Mouse (Mus musculus) bone marrow, adult 2 months (tissue): ENCODE data around the gene Med16.

Source experiments
- CTCF ChIP-seq: fragments of 200-500 bp; IDR thresholded peaks from 2 replicates; pipeline ENCODE4 v1.5.1; 2011; ENCODE audit warnings: low read length, control low read depth; ENCODE audit not compliant: control insufficient read depth, insufficient read depth
- POLR2A ChIP-seq: fragments of 200-500 bp; IDR thresholded peaks from 2 replicates; pipeline ENCODE4 v1.6.1; 2011; ENCODE audit warnings: low read depth, mild to moderate bottlenecking, control low read depth, low read length, borderline replicate concordance; ENCODE audit not compliant: control insufficient read depth

- no peak for TF ChIP-seq POLR2A
- no peak for TF ChIP-seq CTCF
Measured at GRCm38 (mm10) chr10:79858416-79859074, 50.2 kb downstream of the Med16 start.
